Mouse (Mus musculus) kidney, adult 8-10 months (tissue): ENCODE data around the gene Gm5089.

Experiments
- DNase-seq, 2 experiments: peaks; one replicate each; pipeline ENCODE4 v3.0.0; 2022

Gene Gm5089

GRCm38 (mm10) chr14:122477261-122477671 lies 26.4 kb upstream of the Gm5089 start:
- DNase-seq = no peak

DNA sequence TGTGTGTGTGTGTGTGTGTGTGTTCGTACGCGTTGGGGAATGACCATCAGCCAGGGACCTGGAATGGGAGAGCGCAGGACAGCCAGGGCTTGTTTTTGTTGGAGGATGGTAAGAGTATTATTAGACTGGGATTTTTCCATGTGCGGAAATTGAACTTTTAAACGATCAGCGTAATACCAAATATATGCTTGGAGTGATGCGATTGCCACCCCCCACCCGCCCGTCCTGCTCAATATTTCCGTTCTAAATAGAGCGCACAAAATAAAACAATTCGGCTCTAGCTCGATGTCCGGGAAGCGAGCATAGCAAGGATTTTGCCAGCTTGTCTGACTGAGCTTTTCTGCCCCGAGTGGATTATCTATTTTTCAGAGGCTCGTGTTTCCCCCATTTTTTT lies 25.9 kb upstream of the Gm5089 start:
- no peak for DNase-seq

GRCm38 (mm10) chr14:122476041-122476821 lies 25.3 kb upstream of the Gm5089 start:
- DNase-seq = no peak

- DNase-seq = no peak
These were observed 24.7 kb upstream of the Gm5089 start for GRCm38 (mm10) chr14:122475557-122476040.

DNA sequence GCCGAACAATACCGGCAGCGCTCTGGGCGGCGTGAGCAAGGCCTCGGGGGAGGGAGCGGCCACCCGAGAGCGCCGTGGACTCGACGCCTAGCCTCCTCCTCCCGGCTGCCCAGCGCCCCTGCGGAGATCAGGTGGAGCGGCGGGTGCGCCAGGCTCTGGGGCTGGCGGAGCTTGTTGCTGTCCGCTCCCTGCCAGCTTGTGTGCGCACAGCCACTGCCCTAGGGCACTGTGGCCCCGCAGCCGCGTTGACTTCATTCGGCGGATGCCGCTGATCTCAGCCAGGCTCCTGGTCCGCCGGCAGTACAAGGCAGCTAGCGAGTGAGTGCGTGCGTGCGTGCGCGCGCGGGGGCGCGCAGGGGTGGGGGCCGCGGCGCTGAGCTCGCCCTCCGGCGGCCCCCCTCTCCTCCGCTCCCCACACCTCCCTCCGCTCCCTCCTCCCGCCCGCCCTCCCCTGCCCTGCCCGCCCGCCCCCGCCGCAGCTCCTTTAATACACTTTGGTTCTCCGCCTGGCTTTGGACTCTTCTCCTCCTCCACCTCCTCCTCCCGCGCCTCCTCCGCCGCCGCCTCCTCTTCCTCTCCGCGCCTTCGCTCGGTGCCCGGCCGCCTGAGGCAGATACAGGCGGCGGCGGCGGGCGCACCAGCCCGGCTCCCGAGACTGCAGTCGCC lies 24.1 kb upstream of the Gm5089 start, which contains the start of gene Zic2:
Gene Zic2, plus strand, starts transcription at position 545 of the 666 bp plus-strand sequence.
- no peak for DNase-seq

- DNase-seq = no peak
These were observed 23.4 kb upstream of the Gm5089 start for GRCm38 (mm10) chr14:122474041-122474890.

DNA sequence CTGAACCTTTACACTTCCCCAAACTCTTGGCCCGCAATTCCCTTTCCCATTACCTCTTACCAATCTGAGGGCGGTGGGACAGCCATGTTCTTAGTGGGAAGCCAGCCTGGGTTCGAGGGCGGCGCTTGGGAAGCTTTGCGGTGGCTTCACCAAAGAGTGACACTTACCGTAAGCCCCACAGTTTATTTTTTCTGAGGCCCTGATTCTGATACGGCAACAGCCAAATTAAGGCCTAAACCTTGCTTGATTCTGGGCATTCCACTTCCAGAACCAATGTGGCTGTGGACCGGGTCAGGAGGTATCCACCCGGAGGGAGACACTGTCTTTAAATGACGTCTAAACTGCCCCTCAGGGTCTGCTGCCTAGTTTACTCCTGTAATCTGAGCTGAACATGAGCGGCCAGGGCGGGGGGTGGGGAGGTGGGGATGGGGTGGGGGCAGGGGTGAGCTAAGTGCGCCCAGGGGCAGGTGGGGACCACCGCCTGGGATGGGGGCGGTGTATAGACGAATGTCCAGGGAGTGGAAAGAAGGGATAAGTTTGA lies 22.4 kb upstream of the Gm5089 start:
- DNase-seq = no peak

DNA sequence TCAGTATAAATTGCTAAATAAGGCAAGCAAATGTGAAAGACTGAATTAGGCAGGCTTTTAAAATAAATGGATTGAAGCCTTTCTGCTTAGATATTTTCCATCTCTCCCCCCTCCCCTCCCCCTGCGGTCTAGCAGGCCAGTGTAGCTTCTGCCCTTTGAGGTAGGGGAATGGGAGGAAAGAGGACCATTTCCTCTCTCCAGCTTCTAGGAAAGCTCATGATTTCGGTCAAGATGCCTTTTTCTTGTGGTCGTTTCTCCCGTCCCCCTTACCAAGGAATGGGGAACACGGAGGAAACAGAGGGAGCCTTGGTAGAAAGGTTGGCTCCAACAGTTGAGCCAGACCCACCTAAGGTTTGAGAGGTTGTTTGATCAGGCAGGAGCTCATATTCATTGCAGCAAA lies 21.7 kb upstream of the Gm5089 start:
- no peak for DNase-seq

DNA sequence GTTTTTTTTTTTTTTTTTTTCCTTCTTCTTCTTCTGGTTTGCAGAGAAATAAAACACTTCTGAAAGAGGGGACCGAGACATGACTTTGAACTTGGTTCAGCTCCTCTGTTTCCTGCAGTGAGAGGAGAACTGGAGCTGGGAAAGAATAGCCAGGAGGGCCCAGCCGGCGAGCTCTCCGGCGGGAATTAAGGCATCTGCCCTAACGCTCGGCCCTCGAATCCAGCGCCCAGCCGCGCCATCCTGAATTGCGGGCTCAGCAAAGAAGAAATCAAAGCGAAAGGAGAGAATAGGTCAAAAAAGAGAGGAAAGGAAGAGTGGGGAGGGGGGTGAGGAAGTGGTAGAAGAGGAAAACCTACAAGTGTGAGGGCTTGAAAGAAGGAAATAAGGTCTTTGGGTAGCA lies 21.2 kb upstream of the Gm5089 start:
- DNase-seq = no peak

- DNase-seq = no peak
These were observed 20.7 kb upstream of the Gm5089 start for GRCm38 (mm10) chr14:122471449-122472085.

GRCm38 (mm10) chr14:122468971-122469755 lies 18.2 kb upstream of the Gm5089 start:
- no peak for DNase-seq

DNA sequence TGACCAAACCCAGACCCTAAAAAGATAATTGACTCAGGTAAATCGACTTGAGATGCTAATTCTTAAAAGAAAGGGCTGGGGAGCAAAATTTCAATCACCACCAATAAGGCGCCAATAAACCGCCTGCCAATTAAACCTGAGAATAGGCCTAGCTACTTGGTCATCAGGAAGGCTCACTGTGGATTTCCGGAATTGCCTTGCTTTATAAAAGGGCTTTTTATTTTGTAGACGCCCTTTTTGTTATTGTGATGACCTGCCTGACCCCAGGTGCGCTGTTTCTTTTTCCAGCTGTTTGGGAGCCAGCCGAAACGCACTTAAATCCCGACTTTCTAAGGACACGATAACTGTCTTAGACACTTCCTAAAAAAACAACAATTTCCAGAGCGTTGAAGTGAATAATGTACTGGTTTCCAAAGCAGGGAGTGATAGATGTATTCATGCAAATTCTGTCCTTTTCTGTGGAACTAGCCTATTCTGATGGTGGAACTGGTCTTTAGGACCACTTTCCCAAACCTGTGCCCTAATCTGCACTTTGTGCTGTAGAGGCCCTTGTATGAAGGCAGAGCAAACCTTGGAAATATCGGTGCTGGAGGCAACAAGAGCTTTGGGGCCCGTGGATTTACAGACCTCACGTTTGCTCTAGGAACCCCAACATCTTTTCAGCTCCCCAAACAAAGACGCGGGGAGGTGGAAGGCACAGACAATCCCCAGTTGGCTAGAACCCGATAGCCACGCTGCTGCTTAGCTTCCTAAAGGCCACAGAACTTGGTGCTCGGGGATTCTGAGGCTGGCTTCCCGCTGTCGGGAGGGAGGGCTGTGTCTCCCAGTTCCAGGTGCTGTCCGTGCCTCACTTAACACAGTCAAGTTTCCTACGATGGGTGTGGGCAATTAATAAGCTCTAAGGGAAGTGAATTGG lies 17.3 kb upstream of the Gm5089 start:
- DNase-seq = no peak

DNA sequence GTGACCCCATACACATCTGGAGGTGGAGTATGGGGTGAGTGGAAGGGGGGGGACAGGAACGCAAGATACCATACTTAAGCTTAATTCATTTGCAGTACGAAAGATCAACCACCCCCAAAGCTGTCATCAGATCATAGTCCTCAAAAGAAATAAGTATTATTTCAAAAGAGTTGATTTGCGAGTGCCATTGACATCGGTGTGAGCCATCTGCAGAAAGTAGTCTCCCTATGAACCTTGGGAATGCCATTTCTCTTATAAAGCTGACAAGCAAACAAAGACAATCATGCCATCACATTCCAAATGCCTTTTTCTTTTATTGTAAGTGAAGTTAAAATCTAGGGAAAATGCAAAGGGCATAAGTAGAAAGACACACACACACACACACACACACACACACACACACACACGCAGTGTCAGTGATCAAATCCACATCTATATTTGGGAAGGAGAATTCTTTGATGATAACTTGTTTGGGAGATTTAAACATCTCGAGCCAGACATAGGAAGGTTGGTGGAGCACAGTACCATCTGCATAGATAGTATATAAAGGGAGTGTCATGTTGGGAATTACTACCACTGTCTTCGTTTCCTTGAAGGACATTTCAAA lies 15.9 kb upstream of the Gm5089 start:
- DNase-seq = no peak

- no peak for DNase-seq
These were observed 15.1 kb upstream of the Gm5089 start for GRCm38 (mm10) chr14:122465931-122466490.

GRCm38 (mm10) chr14:122464763-122465741 lies 14.1 kb upstream of the Gm5089 start, which contains the start of gene Zic5:
Zic5 (minus strand) TSS chr14:122465677.
- no peak for DNase-seq

DNA sequence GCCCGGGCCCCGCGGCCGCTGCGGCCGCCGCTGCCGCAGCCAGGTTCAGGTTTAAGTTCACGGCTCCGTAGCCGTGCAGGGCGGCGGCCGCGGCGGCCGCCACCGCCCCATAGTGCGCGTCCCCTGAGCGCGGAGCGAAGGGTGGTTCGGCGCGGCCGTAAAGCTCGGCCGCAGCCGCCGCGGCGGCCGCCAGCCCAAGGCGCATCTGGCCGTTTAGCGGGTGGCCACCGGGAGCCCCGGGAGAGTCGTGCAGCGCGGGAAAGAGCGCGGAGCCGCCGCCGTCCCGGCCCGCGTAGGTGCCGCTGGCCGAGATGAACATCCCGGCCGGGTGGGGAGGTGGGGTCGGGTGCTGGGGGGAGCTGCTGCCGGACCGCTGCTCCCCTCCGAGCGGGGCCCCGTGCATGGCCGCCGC lies 13.4 kb upstream of the Gm5089 start:
- no peak for DNase-seq

DNA sequence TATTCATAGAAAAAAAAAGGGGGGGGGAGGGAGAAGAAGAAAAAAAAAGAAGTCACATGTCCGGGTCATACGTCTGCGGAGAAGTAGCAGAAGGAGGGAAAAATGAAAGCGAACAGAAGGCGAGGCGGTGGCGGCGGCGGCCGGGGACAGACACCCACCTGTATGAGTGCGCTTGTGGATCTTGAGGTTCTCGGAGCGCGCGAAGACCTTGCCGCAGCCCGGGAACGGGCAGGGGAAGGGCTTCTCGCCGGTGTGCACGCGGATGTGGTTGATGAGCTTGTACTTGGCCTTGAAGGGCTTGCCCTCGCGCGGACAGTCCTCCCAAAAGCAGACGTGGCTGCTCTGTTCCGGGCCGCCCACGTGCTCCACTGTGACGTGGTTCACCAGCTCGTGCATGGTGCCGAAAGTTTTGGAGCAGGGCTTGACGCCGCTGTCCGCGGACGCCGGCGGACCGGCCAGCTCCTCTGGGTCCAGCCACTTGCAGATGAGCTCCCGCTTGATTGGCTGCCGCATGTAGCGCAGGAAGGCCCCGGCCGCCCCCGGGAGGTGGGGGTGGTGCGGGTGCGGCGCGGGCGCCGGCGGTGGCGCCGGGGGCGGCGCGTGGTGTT lies 12.9 kb upstream of the Gm5089 start:
- DNase-seq = peak in 1 of 2 experiments; percentile 38
